Mouse (Mus musculus): ENCODE measurements at regions not wholly inside any gene's neighbourhood (a gene's known extent, or its start where the extent isn't known, plus 50 kb on each side); places are given as distances from the start of the nearest gene placed in this dataset.

GRCm38 (mm10) chr10:92164991-92165390, 557.2 kb downstream of the Nedd1 start:
- no peak overlapping the region for H3ac ChIP-seq (ENCODE audit: control insufficient read depth, insufficient read length)
- TF ChIP-seq POLR2AphosphoS2 (IDR thresholded peaks at IDR 0.05; ENCODE audit: insufficient read length, low read depth) (no peak), MAX (IDR thresholded peaks at IDR 0.05; ENCODE audit: low read depth) (no peak), E2F4 (IDR thresholded peaks at IDR 0.05; ENCODE audit: insufficient read depth) (no peak), MYOD1 (IDR thresholded peaks at IDR 0.05; ENCODE audit: control insufficient read depth in 1 of 3, insufficient read length in 2 of 3, low read depth in 2 of 3) (no peak), CEBPB (IDR thresholded peaks at IDR 0.05; ENCODE audit: insufficient read depth, poor library complexity, severe bottlenecking) (no peak), USF1 (IDR thresholded peaks at IDR 0.05; ENCODE audit: low read depth) (no peak), TCF12 (IDR thresholded peaks at IDR 0.05; ENCODE audit: insufficient read depth, poor library complexity, severe bottlenecking) (no peak), SRF (IDR thresholded peaks at IDR 0.05; ENCODE audit: control insufficient read depth, insufficient read length, low read depth) (no peak), REST (IDR thresholded peaks at IDR 0.05; ENCODE audit: insufficient read depth, insufficient read length) (no peak), MYOG (IDR thresholded peaks at IDR 0.05; ENCODE audit: control insufficient read depth in 1 of 3, insufficient read depth in 1 of 3, insufficient read length in 2 of 3, low read depth in 2 of 3) (no peak), TCF3 (IDR thresholded peaks at IDR 0.05; ENCODE audit: insufficient read length, low read depth) (no peak), POLR2A (IDR thresholded peaks at IDR 0.05; ENCODE audit: insufficient read length, low read depth) (no peak)
- H3K27me3 ChIP-seq (ENCODE audit: control insufficient read depth, insufficient read depth, insufficient read length), result no peaks in the 10 kb centered on the region
- no peak overlapping the region for H3K4me3 ChIP-seq
- no peaks in the 10 kb centered on the region for H3K79me2 ChIP-seq (ENCODE audit: control insufficient read depth, insufficient read depth)
- no peak overlapping the region for H3K4me2 ChIP-seq (ENCODE audit: low read depth)
- H3K36me3 ChIP-seq (ENCODE audit: control insufficient read depth, insufficient read depth), result no peaks in the 10 kb centered on the region

GRCm38 (mm10) chr10:92164648-92164960, 557.6 kb downstream of the Nedd1 start:
- no peak overlapping the region for H3K4me3 ChIP-seq
- no peaks in the 10 kb centered on the region for H3K79me2 ChIP-seq (ENCODE audit: control insufficient read depth, insufficient read depth)
- no peak overlapping the region for H3ac ChIP-seq (ENCODE audit: control insufficient read depth, insufficient read length)
- no peak overlapping the region for H3K4me2 ChIP-seq (ENCODE audit: low read depth)
- H3K27me3 ChIP-seq (ENCODE audit: control insufficient read depth, insufficient read depth, insufficient read length), result no peaks in the 10 kb centered on the region
- TF ChIP-seq MYOG (IDR thresholded peaks at IDR 0.05; ENCODE audit: control insufficient read depth in 1 of 3, insufficient read depth in 1 of 3, insufficient read length in 2 of 3, low read depth in 2 of 3), result no peak
- no peak for TF ChIP-seq CEBPB (IDR thresholded peaks at IDR 0.05; ENCODE audit: insufficient read depth, poor library complexity, severe bottlenecking)
- TF ChIP-seq E2F4 (IDR thresholded peaks at IDR 0.05; ENCODE audit: insufficient read depth), result no peak
- no peak for TF ChIP-seq POLR2A (IDR thresholded peaks at IDR 0.05; ENCODE audit: insufficient read length, low read depth)
- no peak for TF ChIP-seq REST (IDR thresholded peaks at IDR 0.05; ENCODE audit: insufficient read depth, insufficient read length)
- TF ChIP-seq SRF (IDR thresholded peaks at IDR 0.05; ENCODE audit: control insufficient read depth, insufficient read length, low read depth), result no peak
- TF ChIP-seq TCF12 (IDR thresholded peaks at IDR 0.05; ENCODE audit: insufficient read depth, poor library complexity, severe bottlenecking), result no peak
- no peak for TF ChIP-seq TCF3 (IDR thresholded peaks at IDR 0.05; ENCODE audit: insufficient read length, low read depth)
- no peak for TF ChIP-seq USF1 (IDR thresholded peaks at IDR 0.05; ENCODE audit: low read depth)
- no peak for TF ChIP-seq MYOD1 (IDR thresholded peaks at IDR 0.05; ENCODE audit: control insufficient read depth in 1 of 3, insufficient read length in 2 of 3, low read depth in 2 of 3)
- no peak for TF ChIP-seq POLR2AphosphoS2 (IDR thresholded peaks at IDR 0.05; ENCODE audit: insufficient read length, low read depth)
- TF ChIP-seq MAX (IDR thresholded peaks at IDR 0.05; ENCODE audit: low read depth), result no peak
- H3K36me3 ChIP-seq (ENCODE audit: control insufficient read depth, insufficient read depth), result no peaks in the 10 kb centered on the region

- Histone ChIP-seq H3K4me2 (ENCODE audit: low read depth) (no peak overlapping the region), H3K27me3 (ENCODE audit: control insufficient read depth, insufficient read depth, insufficient read length) (no peaks in the 10 kb centered on the region), H3K4me3 (no peak overlapping the region), H3ac (ENCODE audit: control insufficient read depth, insufficient read length) (no peak overlapping the region), H3K36me3 (ENCODE audit: control insufficient read depth, insufficient read depth) (no peaks in the 10 kb centered on the region), H3K79me2 (ENCODE audit: control insufficient read depth, insufficient read depth) (no peaks in the 10 kb centered on the region)
- TF ChIP-seq TCF12 (IDR thresholded peaks at IDR 0.05; ENCODE audit: insufficient read depth, poor library complexity, severe bottlenecking), result no peak
- TF ChIP-seq CEBPB (IDR thresholded peaks at IDR 0.05; ENCODE audit: insufficient read depth, poor library complexity, severe bottlenecking), result no peak
Measured at GRCm38 (mm10) chr10:92163851-92164647, 558.2 kb downstream of the Nedd1 start.

- H3K27me3 ChIP-seq (ENCODE audit: control insufficient read depth, insufficient read depth, insufficient read length), result no peaks in the 10 kb centered on the region
- H3K4me2 ChIP-seq (ENCODE audit: low read depth), result no peak overlapping the region
- H3ac ChIP-seq (ENCODE audit: control insufficient read depth, insufficient read length), result no peak overlapping the region
- H3K4me3 ChIP-seq, result peak overlapping the region; percentile 28
- no peaks in the 10 kb centered on the region for H3K36me3 ChIP-seq (ENCODE audit: control insufficient read depth, insufficient read depth)
- no peaks in the 10 kb centered on the region for H3K79me2 ChIP-seq (ENCODE audit: control insufficient read depth, insufficient read depth)
- TF ChIP-seq TCF3 (IDR thresholded peaks at IDR 0.05; ENCODE audit: insufficient read length, low read depth), result no peak
- TF ChIP-seq SRF (IDR thresholded peaks at IDR 0.05; ENCODE audit: control insufficient read depth, insufficient read length, low read depth), result no peak
- no peak for TF ChIP-seq USF1 (IDR thresholded peaks at IDR 0.05; ENCODE audit: low read depth)
- no peak for TF ChIP-seq E2F4 (IDR thresholded peaks at IDR 0.05; ENCODE audit: insufficient read depth)
- TF ChIP-seq REST (IDR thresholded peaks at IDR 0.05; ENCODE audit: insufficient read depth, insufficient read length), result no peak
- TF ChIP-seq POLR2AphosphoS2 (IDR thresholded peaks at IDR 0.05; ENCODE audit: insufficient read length, low read depth), result no peak
- no peak for TF ChIP-seq POLR2A (IDR thresholded peaks at IDR 0.05; ENCODE audit: insufficient read length, low read depth)
- TF ChIP-seq TCF12 (IDR thresholded peaks at IDR 0.05; ENCODE audit: insufficient read depth, poor library complexity, severe bottlenecking), result no peak
- no peak for TF ChIP-seq MYOD1 (IDR thresholded peaks at IDR 0.05; ENCODE audit: control insufficient read depth in 1 of 3, insufficient read length in 2 of 3, low read depth in 2 of 3)
- no peak for TF ChIP-seq MAX (IDR thresholded peaks at IDR 0.05; ENCODE audit: low read depth)
- no peak for TF ChIP-seq CEBPB (IDR thresholded peaks at IDR 0.05; ENCODE audit: insufficient read depth, poor library complexity, severe bottlenecking)
- no peak for TF ChIP-seq MYOG (IDR thresholded peaks at IDR 0.05; ENCODE audit: control insufficient read depth in 1 of 3, insufficient read depth in 1 of 3, insufficient read length in 2 of 3, low read depth in 2 of 3)
Measured at GRCm38 (mm10) chr10:92163071-92163504, 559.1 kb downstream of the Nedd1 start.

Data from myocyte (in vitro differentiated cells).